Mouse (Mus musculus): ENCODE data around the gene Commd6.

GRCm38 (mm10) chr14:101687696-101688095 lies 47.2 kb upstream of the Commd6 start:
- TF ChIP-seq CTCF (IDR thresholded peaks at IDR 0.05; ENCODE audit: borderline replicate concordance, control insufficient read depth, extremely low read depth, insufficient read depth, low read length, poor library complexity) (no peak), POLR2A (IDR thresholded peaks at IDR 0.05; ENCODE audit: control insufficient read depth, extremely low read depth, insufficient read depth, low read length, poor library complexity) (no peak)
